Mouse (Mus musculus): ENCODE data around the gene Pdhb.

GRCm38 (mm10) chr14:8213803-8214224 is 41.0 kb upstream of the Pdhb start, which contains the start of gene Kctd6:
- TF ChIP-seq POLR2A (IDR thresholded peaks at IDR 0.05; ENCODE audit: borderline replicate concordance, extremely low read depth, low read depth, low read length) (no peak), CTCF (IDR thresholded peaks at IDR 0.05; ENCODE audit: insufficient read depth, low read length) (peak; percentile 6; the same call in 1 of the 2 replicates)

Data from lung, adult 2 months (tissue).